Comparison of ENCODE assay signal across 8 mouse cellular contexts in the genomic region with DNA sequence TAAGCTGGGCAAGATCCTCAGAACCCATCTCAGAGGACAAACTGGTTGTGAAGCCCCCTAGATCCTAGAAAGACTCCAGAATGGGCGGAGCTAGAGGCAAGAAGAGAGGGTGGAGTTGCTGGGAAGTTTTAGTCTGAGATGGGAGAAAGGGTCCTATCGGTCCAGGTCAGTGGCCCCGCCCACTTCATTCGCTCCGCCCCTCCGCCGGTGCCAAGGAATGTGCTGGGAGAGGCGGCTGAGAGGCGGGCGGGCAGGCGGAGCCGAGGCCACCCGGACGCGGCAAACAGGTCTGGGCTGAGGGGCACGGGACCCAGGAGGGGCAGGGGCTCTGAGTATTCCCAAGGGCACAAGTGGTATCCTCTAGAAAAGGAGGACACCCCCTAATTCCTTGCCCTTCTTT. TPM values are rescaled to one million over a fixed set of nuclear protein-coding genes. Genes with fewer than 3 reads are reported as not detected.
DNase-seq lines count a peak whose midpoint lies in the region; ATAC-seq and TF ChIP-seq lines count a peak whose summit lies in the region.

TSS of gene Paqr6 (plus strand) at position 248 of the 400 bp plus-strand sequence.

- H3K27ac ChIP-seq in intestine, embryonic 15.5 days = no peak within 1 kb of the TSS
- peak within 1 kb of the TSS; percentile 62 for H3K27ac ChIP-seq in limb, embryonic 15.5 days
- no peak within 1 kb of the TSS for H3K27ac ChIP-seq in neural tube, embryonic 15.5 days (replicated peaks)

- peak; percentile 44 for ATAC-seq in intestine, embryonic 15.5 days
- no peak for ATAC-seq in limb, embryonic 15.5 days (ENCODE audit: insufficient number of reproducible peaks, low FRiP score, low TSS enrichment, low read depth)
- no peak for ATAC-seq in neural tube, embryonic 15.5 days (ENCODE audit: low FRiP score)

- DNase-seq in WW6 (ENCODE audit: low read depth, low spot score) = peak; percentile 65
- peak; percentile 47 for DNase-seq in brain, embryonic 14.5 days (ENCODE audit: low read depth)
- peak; percentile 61 for DNase-seq in gastrocnemius, postnatal 25 days
- peak; percentile 51 for DNase-seq in yolk sac, embryonic 10.5 days (ENCODE audit: low spot score)
- no peak for DNase-seq in frontal cortex, postnatal 10 days (ENCODE audit: low spot score in 2 of 2)

- H3K27me3 ChIP-seq in intestine, embryonic 15.5 days (replicated peaks) = peaks cover 14% of the 10 kb centered on the region
- H3K27me3 ChIP-seq in limb, embryonic 15.5 days = peaks cover 17% of the 10 kb centered on the region
- peaks cover 18% of the 10 kb centered on the region for H3K27me3 ChIP-seq in neural tube, embryonic 15.5 days (replicated peaks)

- peaks cover 31% of the 10 kb centered on the region for H3K36me3 ChIP-seq in intestine, embryonic 15.5 days
- H3K36me3 ChIP-seq in limb, embryonic 15.5 days = peaks cover 30% of the 10 kb centered on the region
- H3K36me3 ChIP-seq in neural tube, embryonic 15.5 days = peaks cover 35% of the 10 kb centered on the region

- no peak for TF ChIP-seq CTCF in brain, embryonic 14.5 days (IDR thresholded peaks at IDR 0.05; ENCODE audit: borderline replicate concordance, extremely low read depth, insufficient read depth, insufficient read length)

- 0 out of 2 replicates have a peak within 1 kb of the TSS, but pooled peaks have one; percentile 17 for H3K9ac ChIP-seq in intestine, embryonic 15.5 days
- 0 out of 2 replicates have a peak within 1 kb of the TSS, but pooled peaks have one; percentile 12 for H3K9ac ChIP-seq in limb, embryonic 15.5 days
- no peak within 1 kb of the TSS for H3K9ac ChIP-seq in neural tube, embryonic 15.5 days (replicated peaks)

- peak within 1 kb of the TSS; percentile 54 for H3K4me2 ChIP-seq in intestine, embryonic 15.5 days (replicated peaks)
- H3K4me2 ChIP-seq in limb, embryonic 15.5 days = peak within 1 kb of the TSS; percentile 41
- peak within 1 kb of the TSS; percentile 4 for H3K4me2 ChIP-seq in neural tube, embryonic 15.5 days

- peak within 1 kb of the TSS; percentile 22 for H3K4me3 ChIP-seq in intestine, embryonic 15.5 days (replicated peaks)
- H3K4me3 ChIP-seq in limb, embryonic 15.5 days = peak within 1 kb of the TSS; percentile 28
- no peak within 1 kb of the TSS for H3K4me3 ChIP-seq in neural tube, embryonic 15.5 days (replicated peaks)

- WGBS in intestine, embryonic 15.5 days = 3% methylated on average over 16 of the region's 16 CpGs
- WGBS in limb, embryonic 15.5 days = 3% methylated on average over 16 of the region's 16 CpGs
- 2% methylated on average over 16 of the region's 16 CpGs for WGBS in neural tube, embryonic 15.5 days

- no peak for TF ChIP-seq POLR2A in brain, embryonic 14.5 days (IDR thresholded peaks at IDR 0.05; ENCODE audit: borderline replicate concordance, extremely low read depth, insufficient read depth, insufficient read length, poor library complexity, severe bottlenecking)

- H3K4me1 ChIP-seq in intestine, embryonic 15.5 days (replicated peaks) = peaks cover 13% of the 10 kb centered on the region
- H3K4me1 ChIP-seq in limb, embryonic 15.5 days = peaks cover 13% of the 10 kb centered on the region
- 0 out of 2 replicates have a peak, but pooled peaks cover 5% of the 10 kb centered on the region for H3K4me1 ChIP-seq in neural tube, embryonic 15.5 days

- no peaks in the 10 kb centered on the region for H3K9me3 ChIP-seq in intestine, embryonic 15.5 days
- H3K9me3 ChIP-seq in limb, embryonic 15.5 days = no peaks in the 10 kb centered on the region
- no peaks in the 10 kb centered on the region for H3K9me3 ChIP-seq in neural tube, embryonic 15.5 days (replicated peaks)

RNA-seq across cellular contexts. Expression of gene Paqr6, which starts in this region (rescaled TPM):
- polyA plus RNA-seq in brain, embryonic 14.5 days (2012; rRNA removed) = 1.7 and 2.4 TPM in 2 replicates
- total RNA-seq in gastrocnemius, postnatal 25 days (2021) = 1 to 10 TPM in 1 of 2 experiments, under 1 TPM in 1; 0.51 to 1.1 TPM
- 3.7 and 4.2 TPM in 2 replicates for polyA plus RNA-seq in intestine, embryonic 15.5 days (2015; fragmentation: Nextera tagmentation; extraction: Ambion mirVana)
- polyA plus RNA-seq in limb, embryonic 15.5 days (2015; fragmentation: Nextera tagmentation; extraction: Ambion mirVana) = 16.4 and 16.9 TPM in 2 replicates
- polyA plus RNA-seq in neural tube, embryonic 15.5 days (2015; fragmentation: Nextera tagmentation; extraction: Ambion mirVana) = 1.6 and 2.5 TPM in 2 replicates

Comparison
In these comparisons a context has a peak if more than half of its experiments do, and no peak if none do; other contexts are left out.
1. DNase-seq: peak in WW6 (single experiment), brain, embryonic 14.5 days (single experiment), gastrocnemius, postnatal 25 days (single experiment) and yolk sac, embryonic 10.5 days (single experiment); none in frontal cortex, postnatal 10 days (0 of 2).
2. H3K4me2 ChIP-seq: peak in every context shown above with its lines; median percentile 54 in intestine, embryonic 15.5 days; 41 in limb, embryonic 15.5 days; 4 in neural tube, embryonic 15.5 days.